In genomic region chr2:14204308-14204707, GRCm38 (mm10) we compare ENCODE assay signal across 28 mouse cellular contexts. TPM values are rescaled to one million over a fixed set of nuclear protein-coding genes. Genes with fewer than 3 reads are reported as not detected.
DNase-seq lines count a peak whose midpoint lies in the region; ATAC-seq and TF ChIP-seq lines count a peak whose summit lies in the region.
"Had no signal": no experiment of that assay in that cellular context is flagged by ENCODE, and none has a peak within 500 bp of the region (broad histone marks: within the 10 kb centered on the region; RNA-seq: fewer than 3 reads in every experiment).

No protein-coding gene starts in this region.

- no peaks in the 10 kb centered on the region for H3K4me1 ChIP-seq in lung, adult 2 months (ENCODE audit: control insufficient read depth, insufficient read depth, low read length)
- H3K4me1 ChIP-seq: forebrain, embryonic 10.5 days; forebrain, embryonic 13.5 days; heart, embryonic 15.5 days; hindbrain, embryonic 10.5 days; hindbrain, embryonic 13.5 days had no signal

- no peak for TF ChIP-seq CTCF in lung, adult 2 months (IDR thresholded peaks at IDR 0.05; ENCODE audit: insufficient read depth, low read length)

- ATAC-seq in common myeloid progenitor, adult 5-6 weeks (replicated peaks; ENCODE audit: low read depth, poor library complexity, severe bottlenecking) = peak; percentile 46
- ATAC-seq in megakaryocyte, adult 5-6 weeks (ENCODE audit: poor library complexity, severe bottlenecking) = peak; percentile 51
- ATAC-seq: forebrain, embryonic 13.5 days; forebrain, embryonic 16.5 days; hindbrain, embryonic 16.5 days; Patski had no signal

- H3K4me3 ChIP-seq in lung, adult 2 months (replicated peaks; ENCODE audit: extremely low read depth, low read depth, low read length) = no peak overlapping the region
- H3K4me3 ChIP-seq: forebrain, embryonic 10.5 days; forebrain, embryonic 13.5 days; heart, embryonic 12.5 days; heart, embryonic 15.5 days; hindbrain, embryonic 10.5 days; hindbrain, embryonic 13.5 days had no signal

- DNase-seq in lung, adult 18-20 months = peak; percentile 11 to 17
- DNase-seq in lung, adult 2 months = no peak
- DNase-seq in adipocyte (ENCODE audit: low spot score) = peak; percentile 3
- DNase-seq in heart, adult 8-10 months (ENCODE audit: low spot score) = no peak
- no peak for DNase-seq in thymus, postnatal 10 days (ENCODE audit: low spot score in 2 of 2)
- DNase-seq: adrenal gland, adult 2 months; adrenal gland, postnatal 14 days; B cell, adult 2 months; cerebellum, adult 11-12 months; cerebellum, adult 8-10 months; cerebellum, postnatal 36 days; gastrocnemius, postnatal 10 days; gastrocnemius, postnatal 36 days; heart, adult 11 months; heart, postnatal 10 days; heart, postnatal 36 days had no signal

- WGBS in lung, adult 2 months = 82% methylated on average over 1 of the region's 1 CpGs

- TF ChIP-seq POLR2A in lung, adult 2 months (IDR thresholded peaks at IDR 0.05; ENCODE audit: borderline replicate concordance, extremely low read depth, low read depth, low read length) = no peak

RNA-seq across cellular contexts. Expression of gene Mrc1, which starts 24.9 kb away (rescaled TPM):
- polyA plus RNA-seq in lung, adult 2 months (2012; rRNA removed) = 5.0 and 9.6 TPM in 2 replicates
- 1.6 TPM in 1 of 2 replicates, not detected in the other for total RNA-seq in common myeloid progenitor, adult 5-6 weeks (2017)
- 5.9 and 8.7 TPM in 2 replicates for total RNA-seq in megakaryocyte, adult 5-6 weeks (2015)
- 10.3 and 11.3 TPM in 2 replicates for total RNA-seq in megakaryocyte, adult 5-6 weeks (2017)
- 10 to 100 TPM in 3 of 4 experiments, 1 to 10 TPM in 1; 9.3 to 15.8 (median 11.2) TPM for total RNA-seq in heart, adult 8-10 months (2022)
- polyA plus RNA-seq: G1E had no signal

RNA-seq across cellular contexts. Expression of gene Tmem236, which starts 30.0 kb away (rescaled TPM):
- polyA plus RNA-seq in lung, adult 2 months (2012; rRNA removed) = 0.12 TPM in 1 of 2 replicates, not detected in the other
- not detected in 2 replicates for total RNA-seq in common myeloid progenitor, adult 5-6 weeks (2017)
- total RNA-seq in megakaryocyte, adult 5-6 weeks (2015) = 0.11 and 1.0 TPM in 2 replicates
- 0.37 and 0.59 TPM in 2 replicates for total RNA-seq in megakaryocyte, adult 5-6 weeks (2017)
- total RNA-seq in heart, adult 8-10 months (2022) = under 1 TPM in 1 of 4 experiments, not detected in 3; 0.08 TPM
- total RNA-seq: adrenal gland, adult 2 months; adrenal gland, postnatal 14 days; heart, postnatal 10 days; heart, postnatal 36 days had no signal
- polyA plus RNA-seq: adrenal gland, adult 2 months; forebrain, embryonic 10.5 days; G1E; hindbrain, embryonic 10.5 days had no signal

Comparison
In these comparisons a context has a peak if more than half of its experiments do, and no peak if none do; other contexts are left out.
1. DNase-seq: peak in lung, adult 18-20 months (2 of 2) and adipocyte (single experiment); none in lung, adult 2 months (single experiment), heart, adult 8-10 months (single experiment) and thymus, postnatal 10 days (0 of 2).